Mouse (Mus musculus) limb, embryonic 15.5 days (tissue): ENCODE measurements around the gene Gm9837. TPM values are rescaled to one million over a fixed set of nuclear protein-coding genes. Genes with fewer than 3 reads are reported as not detected.

ENCODE experiments used
- ATAC-seq: fragments of 200-750 bp; cut with Nextera tagmentation; 2 replicates; pipeline ENCODE4 v1.8.0; 2017; ENCODE audit warnings: low read depth, moderate TSS enrichment; ENCODE audit not compliant: insufficient number of reproducible peaks, low FRiP score, low TSS enrichment
- H3K27ac ChIP-seq: fragments of 300-500 bp; sonication (generic); 2 replicates; pipeline ENCODE4 v1.5.1; 2015; ENCODE audit warnings: moderate library complexity, mild to moderate bottlenecking, inconsistent platforms
- H3K27me3 ChIP-seq: fragments of 300-500 bp; sonication (generic); 2 replicates; pipeline ENCODE4 v1.6.1; 2015; ENCODE audit warnings: inconsistent platforms
- H3K36me3 ChIP-seq: fragments of 300-500 bp; sonication (generic); 2 replicates; pipeline ENCODE4 v1.6.1; 2015; ENCODE audit warnings: inconsistent platforms
- H3K4me1 ChIP-seq: fragments of 300-500 bp; sonication (generic); 2 replicates; pipeline ENCODE4 v1.6.1; 2015; ENCODE audit warnings: inconsistent platforms
- H3K4me2 ChIP-seq: fragments of 300-500 bp; sonication (generic); 2 replicates; pipeline ENCODE4 v1.6.1; 2015; ENCODE audit warnings: mild to moderate bottlenecking, inconsistent platforms
- H3K4me3 ChIP-seq: fragments of 300-500 bp; sonication (generic); 2 replicates; pipeline ENCODE4 v1.5.1; 2015; ENCODE audit warnings: mild to moderate bottlenecking, inconsistent platforms
- H3K9ac ChIP-seq: fragments of 300-500 bp; sonication (generic); 2 replicates; pipeline ENCODE4 v1.6.1; 2015; ENCODE audit warnings: inconsistent platforms
- H3K9me3 ChIP-seq: fragments of 300-500 bp; sonication (generic); 2 replicates; pipeline ENCODE4 v1.6.1; 2016; ENCODE audit warnings: inconsistent platforms
- WGBS: fragments of 180-500 bp; shearing (Covaris S2); methylation state at CpG from one replicate; pipeline ENCODE4 v1.1.7; 2015; 5-methylcytosine and 5-hydroxymethylcytosine counted together
- polyA plus RNA-seq: library from polyadenylated mRNA; unstranded; fragments of >200 nt; fragmentation: Nextera tagmentation; extraction: Ambion mirVana; gene quantifications from 2 replicates; pipeline ENCODE4 v1.2.1, GENCODE M21; 2015

The Gm9837 gene
- polyA plus RNA-seq, 1 experiment from 2014 or later: not detected

DNA sequence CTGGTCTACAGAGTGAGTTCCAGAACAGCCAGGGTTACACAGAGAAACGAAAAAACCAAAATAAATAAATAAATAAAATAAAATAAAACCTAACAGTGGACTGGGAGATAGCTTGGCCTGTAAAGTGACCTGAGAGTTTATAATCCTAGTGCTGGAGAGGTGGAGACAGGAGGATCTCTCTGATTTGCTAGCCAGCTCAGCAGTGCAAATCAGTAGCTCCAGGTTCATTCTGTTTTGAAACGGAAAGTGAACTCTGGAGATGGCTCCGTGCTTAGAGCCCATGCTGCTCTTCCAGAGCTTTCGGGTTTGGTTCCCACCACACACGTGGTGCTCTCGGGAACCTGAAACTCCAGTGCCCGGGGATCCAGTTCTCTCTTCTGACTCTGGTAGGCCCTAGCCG is 22.3 kb downstream of the Gm9837 start:
- Histone ChIP-seq H3K27ac (no peak overlapping the region), H3K27me3 (no peaks in the 10 kb centered on the region), H3K9me3 (no peaks in the 10 kb centered on the region), H3K4me2 (no peak overlapping the region), H3K4me1 (no peaks in the 10 kb centered on the region), H3K36me3 (no peaks in the 10 kb centered on the region), H3K9ac (no peak overlapping the region), H3K4me3 (no peak overlapping the region)
- 86% methylated on average over 8 of the region's 8 CpGs for WGBS
- ATAC-seq: no peak

DNA sequence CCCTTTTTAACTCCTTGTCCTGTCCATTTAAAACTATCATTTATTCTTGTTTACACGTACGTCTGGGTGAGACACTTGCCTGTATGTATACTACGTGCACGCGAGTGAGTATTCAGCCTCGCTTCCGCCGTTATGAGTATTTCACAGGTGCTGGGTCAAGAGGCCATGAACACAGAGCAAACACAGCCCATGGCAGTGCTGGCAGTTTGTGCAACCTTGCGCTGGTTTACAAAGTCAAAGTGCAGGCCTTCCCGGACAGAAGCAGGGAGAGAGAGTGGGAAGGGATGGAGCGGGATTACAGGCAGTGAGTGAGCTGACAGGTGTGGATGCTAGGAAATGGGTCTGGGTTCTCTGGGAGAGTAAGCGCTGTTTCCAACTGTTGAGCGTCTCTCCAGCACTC is 24.1 kb downstream of the Gm9837 start:
- no peak for ATAC-seq
- no peaks in the 10 kb centered on the region for H3K9me3 ChIP-seq
- H3K36me3 ChIP-seq: no peaks in the 10 kb centered on the region
- whole genome bisulfite sequencing: 87% methylated on average over 13 of the region's 13 CpGs
- no peaks in the 10 kb centered on the region for H3K27me3 ChIP-seq
- no peak overlapping the region for H3K4me3 ChIP-seq
- H3K4me2 ChIP-seq: no peak overlapping the region
- no peaks in the 10 kb centered on the region for H3K4me1 ChIP-seq
- no peak overlapping the region for H3K9ac ChIP-seq
- no peak overlapping the region for H3K27ac ChIP-seq

DNA sequence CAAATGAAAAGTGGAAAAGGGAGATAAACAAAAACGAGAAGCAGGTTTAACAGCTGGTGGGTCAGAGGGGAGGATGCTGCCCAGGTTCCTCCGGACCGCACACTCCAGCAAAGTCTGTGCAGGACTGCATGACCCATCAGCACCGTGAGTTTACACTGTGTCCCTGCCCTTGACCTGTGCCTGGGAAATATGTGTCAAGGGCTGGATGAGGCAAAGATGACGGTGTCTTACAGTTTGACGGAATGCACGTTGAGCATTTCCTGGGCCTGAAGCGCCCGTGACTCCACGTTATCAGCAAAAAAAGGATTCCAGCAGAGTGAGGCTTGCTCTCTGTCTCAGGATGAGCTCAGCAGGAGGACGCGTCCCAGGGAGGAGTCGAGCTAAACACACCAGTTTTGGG is 24.7 kb downstream of the Gm9837 start:
- 70% methylated on average over 13 of the region's 13 CpGs for WGBS
- no peak overlapping the region for H3K9ac ChIP-seq
- no peak overlapping the region for H3K27ac ChIP-seq
- H3K4me2 ChIP-seq: no peak overlapping the region
- no peak overlapping the region for H3K4me3 ChIP-seq
- no peaks in the 10 kb centered on the region for H3K4me1 ChIP-seq
- ATAC-seq: no peak
- no peaks in the 10 kb centered on the region for H3K36me3 ChIP-seq
- H3K9me3 ChIP-seq: no peaks in the 10 kb centered on the region
- H3K27me3 ChIP-seq: no peaks in the 10 kb centered on the region

DNA sequence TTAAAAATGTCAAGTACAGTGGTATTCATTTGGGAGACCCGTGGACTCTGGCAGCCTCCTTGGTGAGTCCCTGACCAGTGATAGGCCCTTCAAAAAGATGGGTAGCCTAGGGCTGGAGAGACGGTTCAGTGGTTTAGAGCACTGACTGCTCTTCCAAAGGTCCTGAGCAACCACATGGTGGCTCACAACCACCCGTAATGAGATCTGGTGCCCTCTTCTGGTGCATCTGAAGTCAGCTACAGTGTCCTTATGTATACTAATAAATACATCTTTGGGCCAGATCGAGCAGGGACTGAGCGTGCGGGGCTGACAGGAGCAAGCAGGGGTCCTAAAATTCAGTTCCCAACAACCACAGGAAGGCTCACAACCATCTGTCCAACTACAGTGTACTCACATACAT is 26.4 kb downstream of the Gm9837 start:
- H3K4me2 ChIP-seq: no peak overlapping the region

DNA sequence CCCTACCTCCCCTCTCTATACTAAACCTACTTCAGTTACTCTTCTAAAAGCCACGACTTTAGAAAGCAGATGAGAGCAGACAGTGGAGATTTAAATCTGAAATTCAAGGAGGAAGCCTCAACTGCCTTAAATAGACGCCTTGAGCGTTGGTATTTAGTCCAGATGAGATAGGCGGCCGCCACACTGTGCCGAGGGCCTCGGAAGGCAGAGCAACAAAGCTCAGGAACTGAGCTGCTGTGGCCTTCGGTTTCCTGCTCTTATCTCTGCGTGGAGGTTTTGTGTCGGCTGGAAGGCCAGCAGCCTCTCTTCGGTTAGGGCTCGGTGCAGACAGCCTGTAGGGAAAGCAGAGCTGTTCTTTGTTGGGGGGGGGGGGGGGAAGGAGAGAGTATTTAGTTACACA is 28.4 kb downstream of the Gm9837 start:
- 36% methylated on average over 12 of the region's 12 CpGs for WGBS
- ATAC-seq: no peak
- no peak overlapping the region for H3K4me3 ChIP-seq

More for the DNA sequence above, 26.4 kb downstream of the Gm9837 start:
- Histone ChIP-seq H3K4me3 (no peak overlapping the region), H3K9me3 (no peaks in the 10 kb centered on the region), H3K9ac (no peak overlapping the region), H3K4me1 (no peaks in the 10 kb centered on the region), H3K36me3 (no peaks in the 10 kb centered on the region), H3K27ac (no peak overlapping the region), H3K27me3 (no peaks in the 10 kb centered on the region)
- WGBS: 38% methylated on average over 6 of the region's 6 CpGs
- ATAC-seq: no peak

DNA sequence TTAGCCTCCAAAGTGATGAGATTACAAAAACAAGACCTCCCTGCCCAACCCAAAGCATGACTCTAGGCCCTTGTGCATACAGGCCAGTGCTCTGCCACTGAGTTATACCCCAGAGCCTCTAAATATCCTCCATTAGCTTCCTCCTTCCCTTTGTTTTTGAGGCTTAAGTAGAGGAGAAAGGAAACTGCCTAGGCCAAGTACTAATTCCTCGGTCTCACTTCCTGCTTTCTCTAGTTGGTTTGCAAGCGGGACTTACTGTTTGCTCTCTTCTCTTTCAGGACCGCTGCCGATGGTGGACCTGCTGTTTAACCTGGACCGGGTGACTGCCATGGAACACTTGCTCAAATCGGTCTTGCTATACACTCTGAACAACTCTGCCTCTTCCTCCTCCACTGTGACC is 33.9 kb downstream of the Gm9837 start:
- Histone ChIP-seq H3K4me3 (no peak overlapping the region), H3K9me3 (no peaks in the 10 kb centered on the region), H3K36me3 (no peaks in the 10 kb centered on the region), H3K27ac (no peak overlapping the region), H3K4me2 (no peak overlapping the region), H3K27me3 (no peaks in the 10 kb centered on the region), H3K4me1 (peaks cover 5% of the 10 kb centered on the region), H3K9ac (no peak overlapping the region)
- 89% methylated on average over 6 of the region's 6 CpGs for WGBS
- no peak for ATAC-seq

More for the DNA sequence above, 28.4 kb downstream of the Gm9837 start:
- Histone ChIP-seq H3K4me2 (no peak overlapping the region), H3K36me3 (no peaks in the 10 kb centered on the region), H3K27ac (no peak overlapping the region), H3K9ac (no peak overlapping the region), H3K4me1 (no peaks in the 10 kb centered on the region), H3K27me3 (no peaks in the 10 kb centered on the region), H3K9me3 (no peaks in the 10 kb centered on the region)

DNA sequence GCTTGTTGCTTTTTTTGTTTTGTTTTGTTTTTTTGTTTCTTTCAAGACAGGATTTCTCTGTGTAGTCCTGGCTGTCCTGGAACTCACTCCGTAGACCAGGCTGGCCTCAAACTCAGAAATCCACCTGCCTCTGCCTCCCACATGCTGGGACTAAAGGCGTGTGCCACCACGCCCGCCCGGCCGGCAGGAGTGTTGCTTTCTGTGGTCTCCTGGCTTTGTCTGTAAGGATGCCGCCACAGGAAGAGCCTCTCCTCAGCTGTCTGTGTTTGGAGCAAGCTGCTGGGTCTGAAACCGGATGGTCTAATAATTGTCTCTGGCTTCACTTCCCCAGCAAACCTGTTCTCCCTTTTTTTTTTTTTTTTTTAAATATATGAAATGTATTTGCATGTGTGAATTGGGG is 34.8 kb downstream of the Gm9837 start:
- Histone ChIP-seq H3K9ac (no peak overlapping the region), H3K27ac (no peak overlapping the region), H3K4me1 (peaks cover 9% of the 10 kb centered on the region), H3K4me3 (no peak overlapping the region), H3K27me3 (no peaks in the 10 kb centered on the region), H3K36me3 (no peaks in the 10 kb centered on the region), H3K4me2 (no peak overlapping the region), H3K9me3 (no peaks in the 10 kb centered on the region)
- 81% methylated on average over 8 of the region's 8 CpGs for WGBS
- ATAC-seq: no peak

DNA sequence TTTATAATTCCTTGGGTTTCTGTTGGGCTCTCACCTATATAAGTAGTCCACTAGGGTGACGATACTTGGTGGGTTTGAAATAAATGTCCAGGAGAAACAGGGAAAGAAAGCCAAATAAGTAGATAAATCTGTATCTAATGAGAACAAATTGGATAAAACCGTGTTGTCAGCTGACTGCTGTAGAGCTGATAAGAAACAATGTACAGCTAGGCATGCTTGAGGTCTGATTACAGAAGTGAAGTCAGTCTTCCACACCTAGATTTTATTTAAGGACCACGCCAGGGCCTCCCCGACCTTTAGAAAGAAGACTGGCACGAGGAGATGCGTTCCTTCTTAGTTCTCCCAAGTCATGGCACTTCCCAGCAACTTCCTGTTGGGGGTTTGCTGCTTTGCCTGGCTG is 37.2 kb downstream of the Gm9837 start:
- no peaks in the 10 kb centered on the region for H3K9me3 ChIP-seq
- ATAC-seq: no peak
- 58% methylated on average over 6 of the region's 6 CpGs for WGBS
- no peak overlapping the region for H3K9ac ChIP-seq
- H3K27me3 ChIP-seq: no peaks in the 10 kb centered on the region
- H3K4me1 ChIP-seq: peaks cover 20% of the 10 kb centered on the region
- peaks cover 8% of the 10 kb centered on the region for H3K36me3 ChIP-seq
- no peak overlapping the region for H3K4me3 ChIP-seq
- H3K27ac ChIP-seq: no peak overlapping the region
- H3K4me2 ChIP-seq: no peak overlapping the region

DNA sequence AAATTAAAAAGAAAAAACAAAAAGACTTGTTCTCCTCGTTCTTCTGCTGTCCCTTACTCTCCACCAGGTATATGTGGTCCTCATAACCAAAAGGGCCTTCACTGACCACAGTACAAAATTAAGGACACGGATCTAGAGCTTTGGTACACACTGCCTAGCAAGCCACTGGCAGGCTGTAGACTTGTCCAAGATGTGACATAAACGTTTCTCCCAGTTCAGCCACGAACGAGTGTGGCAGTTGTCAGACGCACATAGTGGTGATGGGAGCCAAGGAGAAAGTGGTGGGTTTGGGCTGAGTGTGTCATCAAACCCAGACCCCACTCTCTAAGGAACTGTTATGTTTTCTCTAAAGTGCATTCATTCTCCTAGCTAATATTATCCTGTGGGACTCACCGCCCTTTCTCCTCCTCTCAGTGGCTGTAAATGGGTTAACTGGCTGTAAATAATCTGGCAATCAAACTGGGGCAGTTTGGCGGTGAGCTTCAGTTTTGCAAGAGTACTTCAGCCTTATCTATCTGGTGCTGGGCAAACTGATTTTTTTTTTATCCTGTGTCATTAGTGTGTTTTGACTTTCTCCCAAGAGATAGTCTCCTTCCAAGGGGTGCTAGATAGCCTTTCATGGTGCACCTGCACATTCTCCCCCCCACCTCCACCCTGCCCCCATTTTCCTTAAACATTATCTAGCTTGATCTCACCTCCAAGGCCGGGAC is 38.8 kb downstream of the Gm9837 start:
- WGBS: 12% methylated on average over 9 of the region's 9 CpGs
- H3K9ac ChIP-seq: no peak overlapping the region; the same call in 1 of the 2 replicates
- peaks cover 9% of the 10 kb centered on the region for H3K36me3 ChIP-seq
- peak overlapping the region; percentile 75 for H3K27ac ChIP-seq
- H3K4me1 ChIP-seq: peaks cover 20% of the 10 kb centered on the region
- peak overlapping the region; percentile 89 for H3K4me3 ChIP-seq
- peak overlapping the region; percentile 62 for H3K4me2 ChIP-seq
- H3K27me3 ChIP-seq: no peaks in the 10 kb centered on the region
- peak; percentile 3; the same call in 1 of the 2 replicates for ATAC-seq
- no peaks in the 10 kb centered on the region for H3K9me3 ChIP-seq

DNA sequence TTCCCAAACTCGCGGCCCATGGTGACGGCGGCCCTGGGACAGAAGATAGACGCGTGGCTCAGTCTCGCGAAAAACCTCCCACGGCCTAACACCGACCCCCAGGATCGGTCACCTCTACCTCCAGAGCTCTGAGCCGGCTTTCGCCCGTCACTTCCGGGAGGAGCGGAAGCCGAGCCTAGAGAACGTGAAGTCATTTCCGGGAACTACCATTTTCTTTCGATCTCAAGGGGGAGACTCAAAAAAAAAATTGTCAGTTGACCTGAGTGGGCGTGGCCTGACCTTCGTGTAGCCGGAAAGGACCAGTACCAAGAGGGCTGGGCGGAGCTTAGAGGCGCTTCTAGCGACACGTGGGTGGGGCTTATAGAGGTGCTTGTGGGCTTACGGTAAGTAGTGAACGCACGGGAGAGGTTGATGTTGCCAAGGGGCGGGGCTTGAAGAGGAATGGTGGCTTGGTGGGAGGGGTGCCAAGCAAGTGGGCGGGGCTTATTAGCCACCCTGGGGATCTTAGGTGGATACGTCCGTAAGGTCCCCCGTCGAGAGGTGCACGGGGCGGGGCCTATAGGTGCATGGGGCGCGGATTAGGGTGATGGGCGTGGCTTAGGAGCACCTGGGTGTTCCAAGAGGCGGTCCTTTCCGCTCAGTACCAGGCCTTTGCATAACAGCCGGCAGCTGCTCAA is 39.5 kb downstream of the Gm9837 start, which contains the start of the genes Uqcrq and Gdf9:
Uqcrq (minus strand) TSS at position 162 of the 677 bp plus-strand sequence.
Gdf9 (plus strand) TSS at position 354 of the 677 bp plus-strand sequence.
- peak within 1 kb of the TSS; percentile 70 for H3K9ac ChIP-seq
- peak within 1 kb of the TSS; percentile 89 for H3K4me3 ChIP-seq
- under 1% methylated on average over 44 of the region's 44 CpGs for WGBS
- peak within 1 kb of the TSS; percentile 84 for H3K4me2 ChIP-seq
- H3K36me3 ChIP-seq: peaks cover 9% of the 10 kb centered on the region
- peak; percentile 95 for ATAC-seq
- H3K27me3 ChIP-seq: no peaks in the 10 kb centered on the region
- H3K27ac ChIP-seq: peak within 1 kb of the TSS; percentile 75
- peaks cover 20% of the 10 kb centered on the region for H3K4me1 ChIP-seq
- no peaks in the 10 kb centered on the region for H3K9me3 ChIP-seq

DNA sequence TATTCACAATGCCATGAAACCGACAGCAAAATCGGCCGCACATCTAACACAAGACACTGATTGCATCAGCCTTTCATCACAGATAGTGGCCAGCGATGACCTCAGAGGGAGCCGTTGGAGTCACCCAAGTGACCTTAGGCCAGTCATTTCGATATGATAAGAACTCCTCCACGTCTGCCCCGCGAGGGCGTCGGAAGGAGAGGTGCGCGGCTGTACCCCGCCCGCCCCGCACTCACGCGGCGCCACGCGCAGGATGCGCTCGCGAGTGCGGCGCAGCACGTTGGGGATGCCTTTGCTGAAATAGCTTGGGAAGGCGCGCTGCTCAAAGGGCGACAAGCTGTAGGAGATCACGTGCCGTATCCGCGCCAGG is 40.0 kb downstream of the Gm9837 start:
- WGBS: under 1% methylated on average over 34 of the region's 34 CpGs
- Histone ChIP-seq H3K9ac (peak overlapping the region; percentile 70), H3K27me3 (no peaks in the 10 kb centered on the region), H3K36me3 (peaks cover 9% of the 10 kb centered on the region), H3K27ac (peak overlapping the region; percentile 75), H3K9me3 (no peaks in the 10 kb centered on the region), H3K4me3 (peak overlapping the region; percentile 89), H3K4me2 (peak overlapping the region; percentile 84), H3K4me1 (peaks cover 20% of the 10 kb centered on the region)
- ATAC-seq: peak; percentile 32; the same call in 1 of the 2 replicates

DNA sequence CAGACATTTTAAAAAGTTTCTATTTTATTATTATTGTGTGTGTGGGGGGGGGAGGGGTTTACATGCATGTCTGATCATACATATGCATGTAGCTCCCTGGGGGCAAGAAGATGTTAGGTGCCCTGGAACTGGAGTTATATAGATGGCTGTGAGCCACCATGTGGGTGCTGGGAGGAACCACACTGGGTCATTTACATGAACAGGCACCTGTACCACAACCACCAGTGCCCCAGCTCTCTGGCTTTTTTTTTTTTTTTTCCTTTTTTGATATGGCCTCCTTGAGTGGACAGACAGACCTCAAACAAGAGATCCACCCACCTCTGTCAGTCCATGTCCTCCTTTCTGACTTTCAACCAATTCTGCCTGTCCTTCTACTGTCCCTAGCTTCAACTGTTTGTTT is 41.1 kb downstream of the Gm9837 start:
- no peaks in the 10 kb centered on the region for H3K27me3 ChIP-seq
- H3K4me1 ChIP-seq: peaks cover 20% of the 10 kb centered on the region
- peak overlapping the region; percentile 89; the same call in 1 of the 2 replicates for H3K4me3 ChIP-seq
- no peak for ATAC-seq
- H3K4me2 ChIP-seq: 0 out of 2 replicates have a peak overlapping the region, but pooled peaks have one; percentile 84
- H3K36me3 ChIP-seq: peaks cover 9% of the 10 kb centered on the region
- no peak overlapping the region for H3K27ac ChIP-seq
- no peak overlapping the region for H3K9ac ChIP-seq
- no peaks in the 10 kb centered on the region for H3K9me3 ChIP-seq
